ENCODE assay signal across 23 mouse cellular contexts in genomic region chr11:82022504-82023056, GRCm38 (mm10). TPM values are rescaled to one million over a fixed set of nuclear protein-coding genes. Genes with fewer than 3 reads are reported as not detected.
"Had no signal": no experiment of that assay in that cellular context is flagged by ENCODE, and none has a peak within 500 bp of the region (broad histone marks: within the 10 kb centered on the region; RNA-seq: fewer than 3 reads in every experiment).

No protein-coding gene starts in this region.

- H3K27me3 ChIP-seq: intestine, embryonic 15.5 days; kidney, embryonic 15.5 days; limb, embryonic 13.5 days; midbrain, embryonic 13.5 days; neural tube, embryonic 15.5 days had no signal

- ATAC-seq: intestine, embryonic 15.5 days; midbrain, embryonic 13.5 days had no signal

- H3K27ac ChIP-seq: intestine, embryonic 15.5 days; kidney, embryonic 15.5 days; limb, embryonic 13.5 days; liver, embryonic 14.5 days; midbrain, embryonic 13.5 days; neural tube, embryonic 15.5 days; stomach, postnatal 0 days had no signal

- H3K36me3 ChIP-seq: intestine, embryonic 15.5 days; kidney, embryonic 15.5 days; limb, embryonic 13.5 days; midbrain, embryonic 13.5 days; neural tube, embryonic 15.5 days had no signal

- H3K4me1 ChIP-seq: kidney, embryonic 15.5 days; limb, embryonic 13.5 days; midbrain, embryonic 13.5 days; neural tube, embryonic 15.5 days had no signal

- H3K4me2 ChIP-seq: intestine, embryonic 15.5 days; kidney, embryonic 15.5 days; limb, embryonic 13.5 days; midbrain, embryonic 13.5 days; neural tube, embryonic 15.5 days had no signal

- H3K4me3 ChIP-seq: intestine, embryonic 15.5 days; kidney, embryonic 15.5 days; limb, embryonic 13.5 days; midbrain, embryonic 13.5 days; myocyte; neural tube, embryonic 15.5 days had no signal

- H3K9ac ChIP-seq: intestine, embryonic 15.5 days; kidney, embryonic 15.5 days; limb, embryonic 13.5 days; liver, embryonic 14.5 days; midbrain, embryonic 13.5 days; neural tube, embryonic 15.5 days had no signal

- H3K9me3 ChIP-seq: intestine, embryonic 15.5 days; kidney, embryonic 15.5 days; limb, embryonic 13.5 days; midbrain, embryonic 13.5 days; neural tube, embryonic 15.5 days had no signal

- DNase-seq: kidney, adult 18-20 months; kidney, postnatal 14 days; left cerebral cortex, postnatal 4 days; lung, postnatal 4 days; thymus, adult 2 months; thymus, postnatal 25 days had no signal

RNA-seq across cellular contexts. Expression of gene Ccl2, which starts 12.8 kb away (rescaled TPM):
- total RNA-seq: layer of hippocampus, postnatal 14 days; left cerebral cortex, postnatal 10 days; midbrain, postnatal 0 days had no signal

RNA-seq across cellular contexts. Expression of gene Gm17268, which starts 15.8 kb away (rescaled TPM):
- total RNA-seq: layer of hippocampus, adult 8-10 months; layer of hippocampus, postnatal 14 days; left cerebral cortex, adult 18-20 months; left cerebral cortex, postnatal 10 days; left cerebral cortex, postnatal 4 days; liver, adult 2 months; midbrain, postnatal 0 days had no signal
- polyA plus RNA-seq: intestine, embryonic 15.5 days; kidney, embryonic 15.5 days; large intestine, adult 2 months; limb, embryonic 13.5 days; liver, adult 2 months; liver, embryonic 14.5 days; midbrain, embryonic 13.5 days; midbrain, postnatal 0 days; myocyte; neural tube, embryonic 11.5 days; neural tube, embryonic 15.5 days; stomach, postnatal 0 days; thymus, adult 2 months; urinary bladder, adult 2 months had no signal

RNA-seq across cellular contexts. Expression of gene Ccl7, which starts 22.9 kb away (rescaled TPM):
- total RNA-seq: layer of hippocampus, adult 8-10 months; layer of hippocampus, postnatal 14 days; left cerebral cortex, adult 18-20 months; left cerebral cortex, postnatal 10 days; left cerebral cortex, postnatal 4 days had no signal
- polyA plus RNA-seq: liver, adult 2 months had no signal

RNA-seq across cellular contexts. Expression of gene Ccl11, which starts 35.0 kb away (rescaled TPM):
- total RNA-seq: layer of hippocampus, adult 8-10 months; left cerebral cortex, adult 18-20 months; left cerebral cortex, postnatal 4 days; midbrain, postnatal 0 days had no signal
- polyA plus RNA-seq: midbrain, embryonic 13.5 days; myocyte had no signal

RNA-seq across cellular contexts. Expression of gene Asic2, which starts 54.3 kb away (rescaled TPM):
- polyA plus RNA-seq: liver, adult 2 months; myocyte had no signal
